Mouse (Mus musculus): ENCODE data around the gene Tmem206. TPM values are rescaled to one million over a fixed set of nuclear protein-coding genes. Genes with fewer than 3 reads are reported as not detected.
A peak's percentile ranks its signal among the peaks of the same experiment; 100 is the strongest.

Tmem206 gene
- polyA plus RNA-seq, 1 experiment from 2014 or later, result 21.9 TPM

DNA sequence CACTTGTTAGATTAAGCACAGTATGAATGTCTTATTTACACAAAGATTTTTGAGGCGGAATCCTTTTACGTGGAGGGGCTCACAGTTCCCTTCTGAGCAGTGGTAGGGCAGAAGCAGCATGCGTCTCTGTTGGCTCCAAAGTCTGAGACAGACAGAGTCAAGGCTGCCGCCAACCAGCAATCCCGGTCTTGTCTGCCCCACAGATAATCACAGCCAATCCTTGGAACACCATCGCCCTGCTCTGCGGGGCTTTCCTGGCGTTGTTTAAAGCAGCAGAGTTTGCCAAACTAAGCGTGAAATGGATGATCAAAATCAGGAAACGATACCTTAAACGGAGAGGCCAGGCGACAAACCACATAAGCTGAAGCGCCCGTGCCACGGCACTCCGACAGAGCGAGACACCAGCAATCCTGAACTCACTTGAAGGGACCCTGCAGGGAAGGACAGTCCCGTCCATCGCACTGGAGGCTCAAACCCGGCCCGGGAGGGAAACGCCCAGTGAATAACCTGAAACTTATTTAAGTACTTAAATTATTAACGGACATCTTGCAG, 23.9 kb downstream of the Tmem206 start:
- in situ Hi-C loops (cut with MboI; ENCODE audit: low pct_unique_long_range_greater_than_20kb), result loop anchor here (25.0 kb wide), 1 partner anchor 463 kb away; the partner anchor contains the start of gene Nek2
- TF ChIP-seq CTCF (IDR thresholded peaks at IDR 0.05), result no peak
- ATAC-seq (no peak), DNase-seq (ENCODE audit: low read depth, low spot score) (no peak)
- CTCF ChIA-PET, result no interaction called here
- POLR2A ChIA-PET, result no interaction called here
- H3K27me3 ChIP-seq, result no peaks in the 10 kb centered on the region

DNA sequence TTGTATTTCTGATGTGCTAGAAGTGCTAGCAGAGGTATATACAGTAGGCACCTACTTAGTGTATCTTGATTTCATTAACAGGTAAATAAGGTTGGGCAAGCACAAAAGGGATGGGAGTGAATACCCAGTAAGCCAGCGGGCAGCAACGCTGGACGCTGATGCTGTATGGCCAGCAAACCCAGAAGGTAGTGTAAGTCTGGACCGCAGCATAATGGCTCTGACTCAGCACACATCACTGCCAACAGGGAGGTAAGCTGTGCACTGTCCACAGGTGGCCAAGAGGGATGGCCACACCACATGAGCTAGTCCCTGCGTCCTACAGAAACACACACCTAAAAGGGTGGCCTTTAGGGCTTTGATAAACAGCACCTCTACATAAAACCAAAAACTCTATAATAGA, 24.6 kb downstream of the Tmem206 start:
- ATAC-seq (no peak), DNase-seq (ENCODE audit: low read depth, low spot score) (no peak)
- CTCF ChIA-PET, result interaction anchor here (1.0 to 4.1 kb wide), 2 partner anchors 51 to 213 kb away, joined by 3 to 21 read pairs; no protein-coding TSS in a partner anchor

DNA sequence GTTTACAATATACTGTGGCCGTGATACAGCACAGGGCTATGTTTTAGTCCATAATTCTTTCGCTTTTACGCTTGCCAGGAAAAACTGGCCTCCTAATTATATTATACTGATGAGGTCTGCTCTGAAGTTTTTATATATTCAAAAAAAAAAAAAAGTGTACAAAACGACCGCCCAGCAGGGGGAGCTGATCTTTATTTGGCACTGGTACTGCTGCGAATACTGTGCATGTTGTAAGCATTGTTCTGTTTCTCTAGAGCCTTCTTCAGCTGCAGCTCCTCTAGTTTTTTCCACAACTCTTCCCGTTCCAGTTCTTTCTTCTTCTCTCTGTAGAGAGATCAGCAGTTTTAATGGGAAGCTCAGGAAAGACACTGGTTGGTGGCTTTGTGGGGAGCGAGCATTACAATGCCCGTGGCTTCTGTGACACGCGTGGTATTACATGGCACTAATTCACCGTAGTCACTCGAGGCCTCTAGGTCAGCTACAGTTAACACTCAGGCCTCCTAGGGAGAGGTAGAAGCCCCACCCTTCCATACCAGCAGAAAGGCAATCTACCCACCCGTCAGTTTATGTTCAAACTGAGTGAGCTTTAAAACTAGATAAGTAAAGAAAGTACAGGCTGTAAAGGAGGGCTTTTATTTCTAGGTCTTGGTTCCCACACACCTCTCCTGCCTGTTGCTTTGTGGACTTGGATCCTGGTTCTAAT, 27.2 kb downstream of the Tmem206 start:
- ATAC-seq (no peak), DNase-seq (ENCODE audit: low read depth, low spot score) (no peak)
- in situ Hi-C loops (cut with MboI; ENCODE audit: low pct_unique_long_range_greater_than_20kb), result loop anchor here (25.0 kb wide), 1 partner anchor 459 kb away; the partner anchor contains the start of gene Nek2
- CTCF ChIA-PET, result interaction anchor here (0.9 to 4.1 kb wide), 9 partner anchors 10 to 216 kb away, joined by 3 to 21 read pairs (median 5); no protein-coding TSS in a partner anchor
- TF ChIP-seq CTCF (IDR thresholded peaks at IDR 0.05), result no peak
- POLR2A ChIA-PET, result no interaction called here
- H3K27me3 ChIP-seq, result no peaks in the 10 kb centered on the region

More for the DNA sequence above, 24.6 kb downstream of the Tmem206 start:
- no peak for TF ChIP-seq CTCF (IDR thresholded peaks at IDR 0.05)
- POLR2A ChIA-PET, result interaction anchor here (1.0 kb wide), 1 partner anchor 213 kb away, joined by 3 read pairs; no protein-coding TSS in a partner anchor
- in situ Hi-C loops (cut with MboI; ENCODE audit: low pct_unique_long_range_greater_than_20kb), result loop anchor here (25.0 kb wide), 1 partner anchor 462 kb away; the partner anchor contains the start of gene Nek2
- H3K27me3 ChIP-seq, result no peaks in the 10 kb centered on the region

DNA sequence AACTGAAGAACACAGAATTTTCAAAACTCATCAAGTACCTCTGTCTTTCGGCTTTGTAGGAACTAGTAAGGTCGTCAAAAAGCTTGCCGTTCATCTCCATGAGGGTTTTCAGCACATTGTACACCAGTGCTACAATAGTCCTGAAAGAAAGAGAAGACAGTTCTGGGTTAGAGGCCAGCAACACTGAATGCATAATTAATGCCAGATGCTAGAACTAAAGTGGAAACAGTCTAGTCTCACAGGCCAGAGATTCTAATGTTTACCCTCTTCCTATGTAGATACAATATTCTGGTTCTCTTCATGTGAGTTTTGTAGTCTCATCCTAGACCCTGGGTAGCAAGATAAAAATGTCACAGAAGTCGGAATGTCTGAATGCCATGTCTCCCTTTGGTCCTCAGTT, 28.1 kb downstream of the Tmem206 start:
- no peaks in the 10 kb centered on the region for H3K27me3 ChIP-seq
- in situ Hi-C loops (cut with MboI; ENCODE audit: low pct_unique_long_range_greater_than_20kb), result loop anchor here (25.0 kb wide), 1 partner anchor 458 kb away; the partner anchor contains the start of gene Nek2
- no peak for ATAC-seq
- CTCF ChIA-PET, result interaction anchor here (0.9 to 4.1 kb wide), 9 partner anchors 10 to 215 kb away, joined by 3 to 21 read pairs (median 5); no protein-coding TSS in a partner anchor
- TF ChIP-seq CTCF (IDR thresholded peaks at IDR 0.05), result peak; percentile 6
- POLR2A ChIA-PET, result no interaction called here
- no peak for DNase-seq (ENCODE audit: low read depth, low spot score)

DNA sequence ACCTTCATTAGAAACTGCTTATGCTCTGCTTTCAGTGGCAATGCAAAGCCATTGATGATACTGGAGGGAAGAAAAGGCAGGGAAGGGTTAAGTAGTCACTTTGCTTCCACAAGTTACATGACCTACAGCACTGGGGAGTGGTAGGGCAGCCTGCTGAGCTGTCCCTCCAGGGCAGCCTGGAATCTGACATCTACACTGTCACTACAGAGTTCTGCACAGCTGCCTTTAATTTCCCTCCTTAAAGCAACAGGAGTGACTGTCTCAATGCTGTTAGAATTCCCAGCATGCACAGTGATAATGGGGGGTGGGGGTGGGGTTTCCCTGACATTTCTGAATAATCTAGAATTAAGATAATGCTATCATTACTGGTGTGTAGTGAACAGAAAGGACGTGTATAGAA, 31.2 kb downstream of the Tmem206 start:
- DNase-seq (ENCODE audit: low read depth, low spot score), result no peak
- ChIA-PET CTCF (interaction anchor here (1.5 to 1.7 kb wide), 3 partner anchors 8 to 45 kb away, joined by 3 to 7 read pairs (median 5); no protein-coding TSS in a partner anchor), POLR2A (interaction anchor here (0.6 kb wide), 1 partner anchor 1646 kb away, joined by 3 read pairs; no protein-coding TSS in a partner anchor)
- TF ChIP-seq CTCF (IDR thresholded peaks at IDR 0.05), result no peak
- H3K27me3 ChIP-seq, result no peaks in the 10 kb centered on the region
- in situ Hi-C loops (cut with MboI; ENCODE audit: low pct_unique_long_range_greater_than_20kb), result loop anchor here (25.0 kb wide), 1 partner anchor 455 kb away; the partner anchor contains the start of gene Nek2
- ATAC-seq, result no peak

DNA sequence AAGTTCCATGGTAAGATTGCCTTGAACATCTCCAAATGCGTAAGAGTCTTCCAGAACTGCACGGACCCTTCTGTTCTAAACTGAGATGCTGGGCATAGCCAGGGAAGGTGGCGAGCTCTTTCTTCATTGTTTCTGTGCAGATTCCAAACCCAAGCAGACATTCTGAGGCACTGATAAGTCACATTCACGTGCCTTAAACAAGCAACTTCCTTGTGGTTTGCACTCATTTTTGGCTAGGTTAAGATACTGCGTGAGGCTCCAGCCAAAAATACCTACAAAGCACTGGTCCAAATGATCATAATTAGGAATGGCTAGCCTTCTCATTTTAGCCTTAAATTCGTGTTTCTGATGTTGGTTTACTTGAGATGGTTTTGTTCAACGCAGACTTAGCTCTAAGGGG, 33.8 kb downstream of the Tmem206 start:
- ChIA-PET CTCF (interaction anchor here (1.3 to 2.1 kb wide), 3 partner anchors 16 to 203 kb away, joined by 3 to 6 read pairs (median 5); no protein-coding TSS in a partner anchor), POLR2A (interaction anchor here (1.1 to 1.3 kb wide), 2 partner anchors 15 to 23 kb away, joined by 3 read pairs; no protein-coding TSS in a partner anchor)
- DNase-seq (ENCODE audit: low read depth, low spot score), result no peak
- in situ Hi-C loops (cut with MboI; ENCODE audit: low pct_unique_long_range_greater_than_20kb), result loop anchor here (25.0 kb wide), 1 partner anchor 453 kb away; the partner anchor contains the start of gene Nek2
- H3K27me3 ChIP-seq, result no peaks in the 10 kb centered on the region
- no peak for ATAC-seq
- no peak for TF ChIP-seq CTCF (IDR thresholded peaks at IDR 0.05)

DNA sequence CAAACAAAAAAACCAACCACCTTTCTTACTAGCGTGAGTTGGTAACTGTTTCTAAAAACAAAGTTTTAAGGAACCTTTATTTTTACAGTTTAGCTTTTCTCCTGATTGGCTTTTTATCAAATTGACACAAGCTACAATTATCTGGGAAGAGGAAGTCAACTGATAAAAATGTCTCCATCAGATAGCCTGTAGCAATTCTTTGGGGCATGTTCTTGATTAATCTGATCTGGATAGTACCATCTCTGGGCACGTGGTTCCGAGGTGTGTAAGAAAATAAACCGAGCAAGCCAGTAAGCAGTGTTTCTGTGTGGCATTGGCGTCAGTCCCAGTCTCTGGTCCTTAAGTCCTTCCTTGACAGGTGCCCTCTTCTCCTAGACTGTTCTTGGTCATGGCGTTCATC, 36.7 kb downstream of the Tmem206 start:
- H3K27me3 ChIP-seq, result no peaks in the 10 kb centered on the region
- POLR2A ChIA-PET, result interaction anchor here (0.6 kb wide), 2 partner anchors 16 to 50 kb away, joined by 4 to 6 read pairs; no protein-coding TSS in a partner anchor
- TF ChIP-seq CTCF (IDR thresholded peaks at IDR 0.05), result no peak
- DNase-seq (ENCODE audit: low read depth, low spot score) (no peak), ATAC-seq (no peak)
- in situ Hi-C loops (cut with MboI; ENCODE audit: low pct_unique_long_range_greater_than_20kb), result loop anchor here (5.0 to 25.0 kb wide), 2 partner anchors 205 to 450 kb away; partner anchors contain the start of gene Nek2
- CTCF ChIA-PET, result no interaction called here

DNA sequence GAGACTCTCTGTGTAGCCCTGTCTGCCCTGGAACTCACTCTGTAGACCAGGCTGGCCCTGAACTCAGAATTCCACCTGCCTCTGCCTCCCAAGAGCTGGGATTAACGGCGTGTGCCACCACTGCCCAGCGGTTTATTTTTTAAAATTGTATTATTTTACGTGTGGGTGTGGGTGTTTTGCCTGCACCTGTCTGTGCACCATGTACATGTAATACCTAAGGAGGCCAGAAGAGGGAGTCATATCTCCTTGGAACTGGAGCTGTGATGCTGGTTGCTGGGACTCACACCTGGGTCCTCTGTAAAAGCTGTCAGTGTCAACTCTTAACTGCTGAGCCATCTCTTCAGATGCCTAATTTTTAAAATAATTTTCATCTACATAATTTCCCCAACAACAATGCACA, 38.8 kb downstream of the Tmem206 start:
- DNase-seq (ENCODE audit: low read depth, low spot score) (no peak), ATAC-seq (no peak)
- peak; percentile 82 for TF ChIP-seq CTCF (IDR thresholded peaks at IDR 0.05)
- H3K27me3 ChIP-seq, result no peaks in the 10 kb centered on the region
- in situ Hi-C loops (cut with MboI; ENCODE audit: low pct_unique_long_range_greater_than_20kb), result loop anchor here (5.0 to 25.0 kb wide), 2 partner anchors 203 to 448 kb away; partner anchors contain the start of gene Nek2
- ChIA-PET POLR2A (no interaction called here), CTCF (interaction anchor here (0.6 to 3.4 kb wide), 16 partner anchors 8 to 204 kb away, joined by 3 to 15 read pairs (median 4); partner anchors contain the start of gene Tmem206)

DNA sequence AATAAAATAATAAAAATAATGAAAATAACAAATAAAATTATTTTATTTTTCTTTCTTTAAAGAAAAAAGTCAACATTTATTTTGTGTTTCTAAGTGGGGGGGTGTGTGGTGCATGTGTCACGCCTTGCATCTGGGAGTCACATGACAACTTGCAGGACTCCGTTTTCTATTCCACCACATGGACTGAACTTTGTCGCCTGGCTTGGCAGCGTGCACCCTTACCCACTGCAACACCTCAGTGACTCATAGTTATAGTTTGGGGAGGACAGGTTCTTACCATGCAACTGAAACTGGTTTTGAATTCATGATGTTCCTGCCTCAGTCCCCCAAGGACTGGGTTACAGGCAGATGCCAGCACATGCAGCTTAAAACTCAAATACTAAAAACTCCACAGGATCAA, 42.5 kb downstream of the Tmem206 start:
- TF ChIP-seq CTCF (IDR thresholded peaks at IDR 0.05), result no peak
- no peak for DNase-seq (ENCODE audit: low read depth, low spot score)
- H3K27me3 ChIP-seq, result no peaks in the 10 kb centered on the region
- in situ Hi-C loops (cut with MboI; ENCODE audit: low pct_unique_long_range_greater_than_20kb), result loop anchor here (25.0 kb wide), 1 partner anchor 444 kb away; the partner anchor contains the start of gene Nek2
- no peak for ATAC-seq
- ChIA-PET POLR2A (interaction anchor here (0.6 kb wide), 1 partner anchor 14 kb away, joined by 3 read pairs; no protein-coding TSS in a partner anchor), CTCF (interaction anchor here (0.9 to 1.6 kb wide), 2 partner anchors 14 to 194 kb away, joined by 3 to 8 read pairs; no protein-coding TSS in a partner anchor)

DNA sequence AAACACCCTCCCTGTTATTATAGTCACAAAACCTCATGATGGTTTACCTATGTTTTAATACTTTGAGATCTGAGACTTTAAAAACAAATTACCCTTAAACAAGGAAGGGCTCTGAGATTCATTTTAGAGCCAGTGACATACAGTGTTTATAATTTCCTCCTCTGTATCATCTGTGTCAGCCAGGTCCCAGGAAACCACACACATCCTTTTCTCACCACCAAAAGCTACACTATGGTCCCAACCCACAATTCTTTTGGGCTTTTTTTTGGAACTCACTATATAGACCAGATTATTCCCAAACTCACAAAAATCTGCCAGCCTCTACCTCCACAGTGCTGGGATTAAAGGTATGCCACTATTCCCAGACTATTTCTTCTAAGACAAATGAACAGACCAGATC, 43.4 kb downstream of the Tmem206 start:
- ChIA-PET CTCF (interaction anchor here (1.6 kb wide), 1 partner anchor 13 kb away, joined by 8 read pairs; no protein-coding TSS in a partner anchor), POLR2A (interaction anchor here (0.8 kb wide), 1 partner anchor 398 kb away, joined by 4 read pairs; no protein-coding TSS in a partner anchor)
- no peak for ATAC-seq
- no peak for TF ChIP-seq CTCF (IDR thresholded peaks at IDR 0.05)
- no peaks in the 10 kb centered on the region for H3K27me3 ChIP-seq
- no peak for DNase-seq (ENCODE audit: low read depth, low spot score)
- in situ Hi-C loops (cut with MboI; ENCODE audit: low pct_unique_long_range_greater_than_20kb), result loop anchor here (25.0 kb wide), 1 partner anchor 443 kb away; the partner anchor contains the start of gene Nek2
